Mouse (Mus musculus) lung, adult 2 months (tissue): ENCODE measurements around the gene Cdkn2aipnl.

Source experiments
- CTCF ChIP-seq: fragments of 200-500 bp; IDR thresholded peaks from 2 replicates; pipeline ENCODE4 v1.5.1; 2011; ENCODE audit warnings: mild to moderate bottlenecking, low read length, control low read depth; ENCODE audit not compliant: insufficient read depth
- POLR2A ChIP-seq: fragments of 200-500 bp; IDR thresholded peaks from 2 replicates; pipeline ENCODE4 v1.6.1; 2011; ENCODE audit warnings: low read depth, mild to moderate bottlenecking, control low read depth, low read length, borderline replicate concordance; ENCODE audit errors: extremely low read depth

DNA sequence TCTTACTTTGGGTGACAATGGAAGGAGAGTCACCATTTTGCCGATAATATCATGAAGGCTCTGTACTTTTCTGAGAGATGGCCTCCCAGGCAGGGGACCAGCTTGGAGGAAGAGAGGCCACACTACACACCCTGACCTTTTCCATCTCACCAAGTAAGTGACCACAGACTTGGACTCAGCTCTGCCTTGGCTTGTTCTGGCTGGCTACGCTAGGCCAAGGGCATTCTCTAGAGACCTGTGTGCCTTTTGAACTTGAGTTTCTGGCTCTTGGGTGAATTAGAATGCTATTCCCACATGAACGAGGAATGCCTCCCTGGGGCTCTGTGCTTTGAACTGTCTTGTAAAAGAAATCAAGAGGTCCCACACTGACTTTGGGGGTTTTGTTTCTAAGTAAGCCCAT is 33.2 kb upstream of the Cdkn2aipnl start:
- no peak for TF ChIP-seq POLR2A
- no peak for TF ChIP-seq CTCF
